Mouse (Mus musculus) adrenal gland, adult 8-10 months (tissue): ENCODE data around the gene Sema4c. TPM values are rescaled to one million over a fixed set of nuclear protein-coding genes. Genes with fewer than 3 reads are reported as not detected.

Experiments used
- DNase-seq: peaks from one replicate; pipeline ENCODE4 v3.0.0; 2022
- total RNA-seq, 4 experiments: library from RNA; stranded (reverse); gene quantifications; 2 replicates each; pipeline ENCODE4 v1.2.4; 2022

The Sema4c gene
- total RNA-seq, 4 experiments from 2014 or later = 16.6 to 28.0 (median 23.4) TPM

DNA sequence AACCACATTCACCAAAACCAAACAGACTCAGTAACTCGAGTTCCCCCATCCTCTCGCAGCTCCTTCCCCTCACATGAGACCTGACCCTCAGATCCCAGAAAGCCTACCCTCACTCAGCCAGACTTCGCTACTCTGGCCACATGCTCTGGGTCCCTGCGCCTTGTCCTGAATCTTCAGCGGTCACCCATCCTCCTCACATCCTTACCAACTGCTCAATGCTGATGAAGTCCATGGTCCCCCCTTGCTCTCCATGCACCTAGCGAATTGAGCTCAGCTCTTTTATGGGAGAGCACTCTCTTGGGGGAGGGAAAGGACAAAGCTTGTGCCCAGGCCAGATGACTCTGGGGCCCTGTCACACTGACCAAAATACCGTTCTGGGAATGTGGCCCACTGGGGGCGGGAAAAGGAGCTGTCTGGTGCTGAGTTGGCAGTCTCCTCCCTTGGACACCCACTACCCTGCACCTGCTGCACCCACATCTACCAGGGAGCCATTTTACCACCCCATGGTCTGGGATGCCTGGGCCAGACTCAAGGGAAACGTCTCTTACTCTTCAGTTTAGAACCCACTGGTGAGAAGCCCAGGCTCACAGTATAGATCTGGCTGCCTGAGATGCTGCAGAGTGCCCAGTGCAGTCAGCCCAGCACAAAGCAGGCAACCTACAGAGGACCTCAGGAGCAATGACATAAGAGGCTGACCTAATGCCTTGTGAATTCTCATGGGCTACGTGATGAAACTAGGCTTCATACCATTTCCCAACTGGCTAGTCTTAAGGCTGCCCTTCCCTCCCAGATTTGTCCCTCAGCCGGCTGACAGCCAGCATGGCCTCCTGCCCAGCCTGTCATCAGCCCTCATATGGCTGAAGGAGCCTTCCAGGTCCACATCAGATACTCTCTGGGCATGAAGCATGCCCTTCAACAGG is 22.4 kb downstream of the Sema4c start:
- no peak for DNase-seq

DNA sequence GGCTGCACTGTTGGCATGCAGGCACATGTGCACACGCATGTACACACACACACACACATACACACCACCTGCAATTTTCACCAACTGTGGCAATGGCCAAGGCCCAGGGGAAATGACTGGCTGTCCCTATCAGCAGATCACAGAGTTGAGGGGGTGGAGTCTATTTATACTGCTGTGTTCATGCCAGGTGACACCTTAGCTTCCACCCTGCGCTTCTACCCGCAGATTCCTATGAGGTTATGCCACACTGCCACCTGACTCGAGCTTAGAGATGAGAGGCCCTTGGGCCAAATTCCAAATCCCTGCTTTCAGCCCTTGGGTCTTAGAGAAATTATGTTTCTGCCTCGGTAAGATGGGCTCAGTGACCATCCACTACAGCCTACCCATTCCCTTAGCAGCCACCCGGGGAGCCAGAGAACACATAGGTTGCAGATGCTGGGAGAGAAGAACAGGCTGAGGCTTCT is 23.5 kb downstream of the Sema4c start:
- DNase-seq = no peak

DNA sequence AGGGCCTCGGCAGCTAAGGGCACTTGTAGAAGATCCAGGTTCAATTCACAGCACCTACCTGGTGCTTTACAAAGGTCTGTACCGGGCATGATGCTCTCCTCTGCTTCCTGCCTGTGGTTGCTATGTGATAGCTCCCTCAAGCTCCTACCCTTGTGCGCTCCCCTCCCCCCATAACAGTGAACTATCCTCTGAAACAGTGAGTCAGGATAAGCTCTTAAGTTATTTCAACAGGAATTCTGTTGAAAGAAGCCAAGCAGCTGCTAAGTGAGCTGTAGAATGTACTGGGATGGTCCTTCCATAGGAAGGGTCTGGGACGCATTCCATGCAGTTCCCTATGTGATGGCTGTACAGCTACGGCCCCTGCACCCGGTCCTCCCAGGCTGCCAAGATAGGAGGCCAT is 24.6 kb downstream of the Sema4c start:
- no peak for DNase-seq

DNA sequence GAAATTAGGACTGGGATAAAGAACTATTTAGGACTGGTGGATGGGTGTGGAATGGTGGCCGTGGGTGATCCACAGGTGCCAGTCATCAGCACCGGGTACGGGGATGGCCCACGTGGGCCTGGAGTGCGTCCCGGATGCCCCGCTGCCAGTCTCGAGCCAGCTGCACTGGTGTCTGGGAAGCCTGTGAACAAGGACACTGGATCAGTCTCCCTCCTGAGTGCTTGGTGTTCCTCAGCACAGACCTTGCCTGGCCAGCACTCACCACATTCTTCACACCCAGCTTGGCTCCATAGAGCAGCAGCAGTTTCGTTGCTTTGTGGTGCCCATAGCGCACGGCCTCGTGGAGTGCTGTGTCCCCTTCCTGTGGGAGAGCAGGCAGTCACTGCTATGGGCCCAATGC is 26.7 kb downstream of the Sema4c start:
- DNase-seq = no peak

DNA sequence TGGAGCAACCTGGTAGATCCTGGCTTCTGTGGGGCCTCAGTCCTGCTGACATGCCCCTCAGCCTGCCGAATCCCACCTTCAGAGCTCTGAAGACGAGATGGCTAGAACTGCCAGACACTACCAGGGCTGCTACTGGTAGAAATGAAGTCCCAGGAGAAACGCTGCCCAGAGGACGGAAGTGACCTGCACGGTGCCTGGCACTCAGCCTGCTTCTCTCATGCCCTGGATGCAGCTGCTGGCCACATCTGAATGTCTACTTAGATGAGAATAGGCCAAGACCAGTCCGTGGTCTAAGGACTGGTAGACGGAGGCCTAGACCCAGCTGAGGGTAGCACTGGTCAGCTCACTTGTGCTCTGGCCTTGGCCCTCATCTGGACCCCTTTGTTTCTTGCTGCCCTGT is 27.2 kb downstream of the Sema4c start:
- DNase-seq = no peak

DNA sequence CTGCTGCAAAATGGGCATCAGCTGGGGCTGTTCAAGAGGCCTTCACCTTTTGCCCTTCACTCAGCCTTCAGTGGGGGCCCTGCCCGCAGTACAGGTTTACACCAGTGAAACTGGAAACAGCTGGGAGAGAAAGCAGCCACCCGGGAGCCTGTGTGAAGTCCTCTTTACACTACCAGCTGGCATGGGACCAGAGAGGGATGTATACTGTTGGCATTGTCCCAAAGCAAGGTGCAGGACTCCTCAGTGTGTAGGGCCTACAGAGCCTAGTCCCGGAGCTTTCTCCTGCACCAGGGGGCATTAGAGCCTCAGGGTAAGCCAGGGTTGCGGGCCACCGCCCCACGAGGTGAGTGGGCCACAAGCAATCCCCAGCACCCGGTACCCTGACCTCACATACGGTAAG is 27.7 kb downstream of the Sema4c start:
- no peak for DNase-seq

DNA sequence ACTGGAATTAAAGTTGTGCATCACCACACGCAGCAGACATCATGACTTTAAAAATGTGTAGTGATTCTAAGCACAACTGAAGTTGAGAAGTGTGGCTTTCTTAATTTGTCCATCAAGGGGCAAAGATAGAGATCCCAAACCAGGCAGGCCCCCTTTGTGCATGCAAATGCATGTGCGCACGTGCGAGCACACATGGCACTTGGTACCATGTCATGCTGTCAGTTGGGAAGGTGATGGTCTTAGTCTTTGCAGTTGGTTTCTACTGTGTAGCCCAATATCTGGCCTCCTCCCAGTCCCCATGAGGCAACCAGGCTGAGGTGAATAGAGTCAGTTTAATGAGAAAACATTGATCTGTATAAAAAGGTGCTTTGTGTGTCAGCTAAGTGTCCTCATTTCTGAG is 28.3 kb downstream of the Sema4c start:
- DNase-seq = no peak

DNA sequence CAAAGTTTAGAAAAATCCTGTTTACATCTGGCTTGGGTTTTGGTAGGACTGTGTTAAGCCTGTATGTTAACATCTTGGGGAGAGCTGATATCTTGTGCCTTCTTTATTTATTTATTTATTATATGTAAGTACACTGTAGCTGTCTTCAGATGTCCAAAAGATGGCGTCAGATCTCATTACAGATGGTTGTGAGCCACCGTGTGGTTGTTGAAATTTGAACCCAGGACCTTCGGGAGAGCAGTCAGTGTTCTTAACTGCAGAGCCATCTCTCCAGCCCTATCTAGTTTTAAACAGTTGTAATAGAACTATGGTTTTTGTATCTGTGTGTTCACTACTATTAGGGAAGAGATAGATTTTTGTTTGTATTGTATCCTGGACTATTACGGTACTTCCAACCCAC is 28.9 kb downstream of the Sema4c start:
- no peak for DNase-seq

DNA sequence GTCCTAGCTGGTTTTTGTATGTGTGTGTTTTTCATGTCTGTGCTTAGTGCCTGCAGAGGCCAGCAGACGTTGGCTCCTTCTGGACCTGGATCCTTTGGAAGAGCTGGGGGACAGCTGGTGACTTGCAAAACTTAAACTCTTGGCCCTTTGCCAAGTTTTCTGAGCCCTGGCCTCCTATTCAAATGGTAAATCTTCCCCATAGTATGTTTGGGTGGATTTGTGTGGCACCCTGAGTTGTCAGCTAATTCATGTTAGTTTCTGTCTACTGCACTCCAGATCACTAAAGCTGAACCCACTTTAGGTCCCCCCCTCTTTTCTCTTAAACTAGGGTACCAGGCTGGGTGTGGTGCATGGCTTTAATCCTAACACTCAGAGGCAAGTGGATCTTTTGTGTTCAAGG is 29.8 kb downstream of the Sema4c start:
- no peak for DNase-seq

DNA sequence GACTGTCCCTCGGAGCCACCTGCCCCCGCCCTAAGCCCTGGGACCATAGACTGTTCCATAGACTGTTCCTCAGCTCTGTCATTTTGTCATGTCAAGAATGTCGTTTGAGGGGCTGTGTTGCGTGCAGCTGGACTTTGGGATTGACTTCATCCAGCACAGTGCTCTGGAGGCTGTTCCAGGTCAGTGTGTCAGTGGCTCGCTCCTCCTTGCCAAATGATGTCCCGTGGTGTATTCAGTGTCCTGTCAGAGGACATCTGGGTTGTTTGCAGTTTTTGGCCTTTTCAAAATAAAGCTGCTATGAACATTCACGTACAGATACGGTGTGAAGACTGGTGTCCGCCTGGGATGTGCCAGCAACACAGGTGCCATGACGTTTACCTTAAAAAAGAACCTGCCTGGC is 31.2 kb downstream of the Sema4c start:
- no peak for DNase-seq

DNA sequence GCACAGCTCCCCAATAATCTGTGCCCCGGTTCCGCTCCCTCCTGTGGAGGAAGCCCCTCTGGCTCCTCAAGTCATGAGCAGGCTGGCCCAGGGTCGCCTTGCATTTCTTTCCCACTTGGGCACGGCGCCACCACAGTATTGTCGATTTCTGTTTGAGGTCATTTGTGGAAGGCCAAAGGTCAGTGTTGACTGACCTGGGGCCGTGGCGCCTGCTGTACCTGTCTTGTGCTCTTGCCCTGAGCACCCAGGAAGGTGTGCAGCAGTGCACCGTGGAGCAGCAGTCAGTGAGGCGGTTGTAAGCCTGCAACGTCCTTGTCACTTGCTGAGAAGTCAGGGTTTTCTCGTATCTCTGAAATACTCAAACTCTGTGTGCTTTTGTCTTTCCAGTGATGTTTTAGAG is 32.4 kb downstream of the Sema4c start:
- DNase-seq = no peak

DNA sequence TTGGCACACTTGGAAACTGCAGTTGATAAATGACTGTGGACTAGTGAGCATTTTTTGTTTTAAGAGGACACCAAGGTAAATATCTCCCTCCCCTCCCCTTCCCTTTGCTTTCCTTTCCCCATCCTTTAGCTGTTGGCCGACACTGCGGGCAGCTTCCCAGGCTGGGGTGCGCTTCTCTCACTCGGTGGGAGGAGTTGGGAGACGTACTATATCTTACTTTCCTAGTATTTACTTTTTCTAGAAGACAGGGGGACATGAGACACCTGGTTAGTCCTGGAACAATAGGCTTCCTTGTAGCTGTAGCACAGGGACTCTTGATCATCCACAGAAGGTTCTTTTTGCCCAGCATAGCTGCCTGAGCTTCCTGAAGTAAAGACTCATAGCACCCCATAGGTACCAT is 34.1 kb downstream of the Sema4c start:
- no peak for DNase-seq

DNA sequence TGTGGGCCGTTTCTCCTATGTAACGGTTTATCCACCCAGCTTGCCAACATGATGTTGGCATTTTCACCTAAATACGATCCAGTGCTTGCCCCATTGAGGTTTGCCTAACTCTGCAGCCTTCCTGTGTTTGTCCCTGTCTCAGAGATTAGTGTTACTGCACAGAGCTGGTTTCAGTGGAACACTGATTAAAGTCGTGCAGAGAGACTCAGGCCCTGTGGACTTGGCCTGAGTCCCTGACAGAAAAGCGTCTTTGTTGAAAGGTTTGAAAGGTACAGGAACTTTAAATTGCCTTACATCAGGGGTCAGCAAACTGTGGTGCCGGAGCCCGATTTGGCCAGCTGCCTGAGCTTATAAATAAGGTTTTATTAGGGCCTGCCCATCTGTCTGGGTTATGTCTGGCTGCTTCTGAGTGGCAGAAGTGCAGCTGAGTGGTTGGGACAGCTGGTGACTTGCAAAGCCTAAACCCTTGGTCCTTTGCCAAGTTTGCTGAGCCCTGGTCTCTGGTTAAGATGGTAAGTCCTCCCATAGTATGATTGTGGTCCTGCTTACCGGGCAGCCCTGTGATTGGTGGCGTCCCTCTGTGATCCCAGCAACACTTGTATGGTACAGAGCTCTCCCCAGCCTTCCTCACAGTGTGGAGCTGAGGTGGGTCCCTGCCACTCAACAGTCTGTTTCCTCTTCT is 34.7 kb downstream of the Sema4c start:
- no peak for DNase-seq

DNA sequence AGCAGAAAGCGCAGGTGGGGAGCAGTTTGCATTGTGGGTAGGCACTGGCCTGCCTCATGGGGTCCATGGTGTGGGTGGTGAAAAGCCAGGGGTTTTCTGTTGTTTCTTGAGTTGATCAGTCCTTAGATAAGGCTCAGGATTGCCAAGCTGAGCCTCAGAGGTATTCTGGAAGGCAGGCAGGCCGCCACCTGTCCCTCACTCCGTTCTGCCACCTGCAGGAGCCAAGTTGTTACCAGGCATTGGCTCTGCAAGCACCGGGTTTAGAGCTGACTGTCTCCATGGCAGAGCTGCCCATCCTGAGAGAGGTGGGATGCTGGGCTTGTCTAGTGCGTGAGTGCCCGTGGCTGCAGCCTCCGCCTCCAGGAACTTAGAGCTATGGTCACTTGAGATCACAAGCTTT is 35.9 kb downstream of the Sema4c start:
- no peak for DNase-seq

DNA sequence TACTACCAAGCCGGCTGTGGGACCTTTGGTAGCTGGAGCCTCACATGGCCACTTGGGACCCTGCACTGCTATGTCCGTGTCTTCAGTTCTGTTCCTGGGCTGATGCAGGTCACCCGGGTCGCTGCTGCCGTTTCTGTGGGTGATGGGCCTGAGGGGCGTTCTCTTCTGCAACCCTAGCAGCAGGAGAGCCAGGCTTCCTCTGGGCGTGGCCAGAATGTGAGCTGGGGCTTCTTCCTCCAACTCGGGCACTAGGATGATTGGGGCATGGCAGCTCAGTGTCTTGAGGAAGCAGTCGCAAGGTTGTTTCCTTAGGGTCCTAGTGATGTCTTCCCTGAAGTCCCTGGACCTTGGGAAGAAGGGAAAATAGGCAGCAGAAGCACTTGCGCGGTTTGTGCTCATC is 38.5 kb downstream of the Sema4c start:
- DNase-seq = no peak

DNA sequence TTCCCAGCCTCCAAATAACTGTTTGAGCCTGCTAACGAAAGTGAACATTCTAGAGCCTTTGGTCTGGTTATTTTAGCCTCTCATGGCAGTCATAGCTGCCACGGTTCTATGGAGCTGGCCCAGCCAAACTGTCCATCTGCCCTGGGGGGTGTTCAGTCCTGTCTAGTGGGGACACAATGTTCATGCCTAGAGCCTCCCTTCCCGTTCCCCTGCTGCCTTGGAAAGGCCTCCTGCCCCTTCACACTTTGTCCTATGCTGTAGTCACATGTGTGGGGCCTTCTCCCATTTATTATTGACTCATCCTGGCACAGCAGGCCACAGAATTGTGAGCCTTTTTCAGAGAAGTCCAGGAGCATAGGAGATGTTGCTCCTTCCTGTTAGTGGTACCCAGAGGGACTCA is 39.9 kb downstream of the Sema4c start:
- no peak for DNase-seq

DNA sequence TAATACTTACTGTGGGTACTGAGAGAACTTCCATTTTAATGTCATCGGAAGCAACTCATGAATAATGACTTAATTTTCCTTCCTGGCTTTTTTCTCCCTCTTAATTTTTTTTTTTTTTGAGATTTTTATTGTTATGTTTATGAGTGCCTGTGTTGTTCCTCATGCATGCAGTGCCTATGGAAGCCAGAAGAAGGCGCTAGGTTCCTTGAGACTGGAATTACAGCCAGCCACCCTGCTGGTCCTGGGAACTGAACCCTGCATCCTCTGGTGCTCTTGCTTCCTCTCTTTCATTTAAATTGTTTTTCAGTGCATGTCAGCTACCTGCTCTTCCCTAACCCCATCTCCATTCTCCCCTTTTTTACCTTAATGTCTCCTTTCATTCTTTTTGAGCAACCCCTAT is 44.4 kb downstream of the Sema4c start:
- no peak for DNase-seq

DNA sequence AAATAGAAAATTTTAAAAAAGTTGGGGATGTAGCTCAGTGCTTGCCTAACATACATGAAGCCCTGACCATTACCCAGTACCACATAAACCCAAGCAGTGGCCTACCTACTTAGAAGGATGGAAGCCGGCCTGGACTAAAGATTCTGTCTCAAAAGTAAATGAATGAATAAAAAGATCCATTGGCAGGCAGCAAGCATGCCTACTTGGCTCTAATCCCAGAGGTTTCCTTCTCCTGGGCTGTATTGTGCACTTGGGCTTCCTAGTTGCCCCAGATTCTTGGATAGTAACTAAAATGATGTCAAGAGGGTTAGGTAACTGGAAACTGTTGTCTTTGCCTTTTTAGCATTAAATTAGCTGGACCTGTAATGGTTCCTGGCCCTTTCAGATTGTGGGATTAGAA is 44.8 kb downstream of the Sema4c start:
- DNase-seq = no peak

DNA sequence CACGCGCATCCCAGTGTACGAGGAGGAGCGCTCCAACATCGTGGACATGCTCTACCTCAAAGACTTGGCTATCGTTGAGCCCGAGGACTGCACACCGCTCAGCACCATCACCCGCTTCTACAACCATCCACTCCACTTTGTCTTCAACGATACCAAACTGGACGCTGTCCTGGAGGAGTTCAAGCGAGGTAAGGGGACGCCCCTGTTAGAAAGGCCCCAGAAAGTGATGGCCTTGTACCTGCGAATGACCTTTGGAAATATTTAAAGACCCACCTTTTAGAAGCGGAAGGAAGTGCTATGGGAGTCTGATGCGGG is 45.2 kb downstream of the Sema4c start:
- no peak for DNase-seq

DNA sequence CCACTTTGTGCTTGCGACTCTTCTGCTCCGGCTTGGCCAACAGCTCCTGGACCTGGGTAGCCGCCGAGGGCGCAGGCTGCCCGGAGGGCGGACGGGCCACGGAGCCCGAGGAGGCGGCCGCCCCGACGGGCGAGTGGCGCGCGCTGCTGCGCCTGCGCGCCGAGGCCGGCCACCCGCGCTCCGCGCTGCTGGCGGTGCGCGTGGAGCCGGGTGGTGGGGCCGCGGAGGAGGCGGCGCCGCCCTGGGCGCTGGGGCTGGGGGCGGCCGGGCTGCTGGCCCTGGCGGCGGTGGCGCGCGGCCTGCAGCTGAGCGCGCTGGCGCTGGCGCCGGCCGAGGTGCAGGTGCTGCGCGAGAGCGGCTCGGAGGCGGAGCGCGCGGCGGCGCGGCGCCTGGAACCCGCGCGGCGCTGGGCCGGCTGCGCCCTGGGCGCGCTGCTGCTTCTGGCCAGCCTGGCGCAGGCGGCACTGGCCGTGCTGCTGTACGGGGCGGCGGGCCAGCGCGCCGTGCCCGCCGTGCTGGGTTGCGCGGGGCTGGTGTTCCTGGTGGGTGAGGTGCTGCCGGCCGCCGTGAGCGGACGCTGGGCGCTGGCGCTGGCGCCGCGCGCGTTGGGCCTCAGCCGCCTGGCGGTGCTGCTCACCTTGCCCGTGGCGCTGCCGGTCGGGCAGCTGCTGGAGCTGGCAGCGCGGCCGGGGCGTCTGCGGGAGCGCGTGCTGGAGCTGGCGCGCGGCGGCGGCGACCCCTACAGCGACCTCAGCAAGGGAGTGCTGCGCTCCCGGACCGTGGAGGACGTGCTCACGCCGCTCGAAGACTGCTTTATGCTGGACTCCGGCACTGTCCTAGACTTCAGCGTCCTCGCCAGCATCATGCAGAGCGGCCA is 45.8 kb downstream of the Sema4c start:
- DNase-seq = no peak

DNA sequence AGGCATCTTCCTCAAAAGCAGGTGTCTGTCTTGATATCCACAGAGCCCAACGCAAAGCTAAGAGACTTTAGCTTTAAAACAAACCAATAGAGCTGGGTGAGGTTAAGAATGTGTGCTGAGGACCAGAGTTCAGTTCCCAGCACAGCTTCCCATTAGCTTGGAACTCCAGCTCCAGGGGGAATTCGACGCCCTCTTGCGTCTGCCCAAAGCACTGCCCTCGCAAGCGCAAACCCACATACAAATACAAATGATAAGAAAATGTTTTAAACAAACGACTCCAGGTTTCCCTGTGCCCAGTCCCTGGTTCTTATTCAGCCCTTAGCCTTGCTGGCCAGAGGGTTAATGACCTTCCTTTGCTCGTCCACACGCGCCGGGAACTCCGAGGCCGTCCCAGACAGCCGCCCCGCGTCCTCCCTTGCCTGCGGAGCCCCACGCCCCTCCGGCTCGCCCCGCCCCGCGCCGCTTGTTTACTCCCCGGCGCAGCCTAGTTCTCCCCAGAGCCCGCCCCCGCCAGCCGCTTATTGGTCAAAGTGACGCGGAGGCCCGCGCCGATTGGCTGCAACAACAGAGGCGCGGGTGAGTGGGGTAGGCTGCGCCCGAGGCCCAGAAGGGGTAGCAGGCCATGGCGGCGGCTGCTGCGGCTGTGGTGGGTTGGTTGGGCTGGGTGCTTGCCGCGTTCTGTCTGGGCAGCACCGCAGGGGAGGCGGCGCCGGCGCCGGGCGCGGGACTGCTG is 46.7 kb downstream of the Sema4c start, which contains the start of gene Cnnm3:
TSS of gene Cnnm3 (plus strand) at position 579 of the 733 bp plus-strand sequence.
- peak; percentile 99 for DNase-seq

DNA sequence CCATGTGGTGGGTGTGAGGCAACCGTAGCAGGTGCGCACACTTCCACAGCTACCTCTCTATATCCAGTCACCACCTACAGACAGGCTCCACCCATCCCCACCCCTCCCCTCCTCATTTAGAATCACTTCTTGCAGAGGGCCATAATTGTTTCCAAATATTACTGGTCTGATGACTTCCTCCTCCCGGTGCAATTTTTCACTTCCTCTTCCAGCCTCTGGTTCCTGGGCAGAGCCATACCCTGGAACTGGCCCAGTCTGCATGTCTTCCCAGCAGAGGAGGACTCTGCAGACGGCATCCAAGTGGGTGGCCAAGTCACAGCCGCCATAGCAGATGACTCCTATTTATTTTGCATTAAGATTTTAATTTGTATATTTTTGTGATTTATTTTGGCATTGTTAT is 49.9 kb downstream of the Sema4c start:
- DNase-seq = no peak
